Mouse (Mus musculus) activated CD4-positive, CD25-positive, alpha-beta regulatory T cell (primary cell): ENCODE measurements around the gene Map2k6. TPM values are rescaled to one million over a fixed set of nuclear protein-coding genes. Genes with fewer than 3 reads are reported as not detected.

ENCODE experiments used
- polyA plus RNA-seq, 2 experiments: library from polyadenylated mRNA; unstranded; fragments of 100-300 nt; shearing (Covaris generic); gene quantifications; one replicate each; pipeline ENCODE4 v1.2.1; 2017

The Map2k6 gene
- 10 to 100 TPM in 1 of 2 experiments, 1 to 10 TPM in 1; 9.7 to 11.2 TPM for polyA plus RNA-seq

GRCm38 (mm10) chr11:110398553-110399239 is at the start of gene Map2k6:
Gene Map2k6 (plus strand): TSS chr11:110399122.

Other genes starting within 250 kb of the Map2k6 start
- under 1 TPM in 1 of 2 experiments, not detected in 1; 0.06 TPM for gene Abca9, start 230.9 kb upstream of the Map2k6 start, polyA plus RNA-seq
- gene Abca6, start 147.3 kb upstream of the Map2k6 start, polyA plus RNA-seq: not detected
- gene Abca5, start 61.4 kb upstream of the Map2k6 start, polyA plus RNA-seq: under 1 TPM; 0.30 to 0.75 TPM